Mouse (Mus musculus): Measurements from ENCODE around the gene Rhox3f. TPM values are rescaled to one million over a fixed set of nuclear protein-coding genes. Genes with fewer than 3 reads are reported as not detected.
"Not testable (repeated sequence)": the region's sequence is repeated elsewhere in the genome, so short reads cannot be mapped to it uniquely, and the experiment has no call there.

Gene Rhox3f
- not detected in 2 replicates for polyA plus RNA-seq (2015; fragmentation: Nextera tagmentation; extraction: Ambion mirVana)

DNA sequence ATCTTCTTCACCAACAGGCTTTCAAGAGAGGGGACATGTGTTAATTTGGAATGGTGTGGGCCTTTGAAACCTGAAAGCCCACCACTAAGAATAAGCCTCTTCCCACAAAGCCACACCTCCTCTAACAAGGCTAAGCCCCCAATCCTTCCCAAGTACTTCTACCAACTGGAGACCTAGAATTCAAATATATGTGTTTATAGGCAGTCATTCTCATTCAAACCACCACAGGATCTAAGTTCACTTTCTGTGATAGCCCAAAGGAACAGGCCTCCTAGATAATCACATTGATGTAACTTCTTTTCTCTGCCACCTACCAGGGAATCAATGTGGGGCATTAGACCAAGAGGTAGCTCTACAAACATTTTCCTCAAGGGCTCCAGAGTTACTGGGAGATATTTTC, at the start of gene Rhox3f:
Rhox3f (plus strand) TSS at position 301 of the 400 bp plus-strand sequence.
- H3K27ac ChIP-seq (ENCODE audit: low read length); H3K4me1 ChIP-seq (ENCODE audit: insufficient read depth, low read depth, low read length); H3K27me3 ChIP-seq (replicated peaks; ENCODE audit: insufficient read depth, low read length); DNase-seq (ENCODE audit: low spot score); H3K4me2 ChIP-seq (replicated peaks; ENCODE audit: low read depth, low read length); H3K4me3 ChIP-seq (ENCODE audit: low read depth, low read length); H3K9me3 ChIP-seq (ENCODE audit: low read length); H3K36me3 ChIP-seq (ENCODE audit: insufficient read depth, low read length); ATAC-seq; H3K9ac ChIP-seq (replicated peaks; ENCODE audit: low read depth): not testable (repeated sequence)

DNA sequence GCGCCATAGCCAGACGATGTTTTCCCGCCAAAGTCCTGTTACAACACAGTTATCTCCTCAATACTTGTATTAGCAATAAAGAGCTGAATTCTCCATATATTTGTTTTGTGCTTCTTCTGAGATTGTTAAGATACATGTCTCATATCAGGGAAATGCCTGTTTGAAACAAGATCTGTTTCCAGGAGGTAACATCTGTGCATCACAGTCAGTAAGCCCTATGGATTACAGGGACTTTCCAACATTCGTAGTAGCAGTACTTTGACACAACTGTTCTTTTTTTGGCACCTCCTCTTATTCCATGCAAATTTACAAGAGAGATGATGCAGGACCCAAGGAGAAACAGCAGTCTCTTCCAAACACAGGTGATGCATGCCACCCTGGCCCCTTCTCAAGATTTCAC, 39.1 kb upstream of the Rhox3f start, which contains the start of gene Rhox3e:
Rhox3e (plus strand) TSS at position 301 of the 400 bp plus-strand sequence.
- not testable (repeated sequence) for H3K9ac ChIP-seq (replicated peaks; ENCODE audit: low read depth)

GRCm38 (mm10) chrX:37557112-37557511, 23.7 kb upstream of the Rhox3f start, which contains the start of gene Rhox4e:
Gene Rhox4e, plus strand, starts transcription at chrX:37557412.
- H3K36me3 ChIP-seq (ENCODE audit: insufficient read depth, low read length); H3K4me2 ChIP-seq (replicated peaks; ENCODE audit: low read depth, low read length); H3K9me3 ChIP-seq (ENCODE audit: low read length); ATAC-seq; H3K4me3 ChIP-seq (ENCODE audit: low read depth, low read length); DNase-seq (ENCODE audit: low spot score); H3K4me1 ChIP-seq (ENCODE audit: insufficient read depth, low read depth, low read length); H3K9ac ChIP-seq (replicated peaks; ENCODE audit: low read depth); H3K27me3 ChIP-seq (replicated peaks; ENCODE audit: insufficient read depth, low read length); H3K27ac ChIP-seq (ENCODE audit: low read length): not testable (repeated sequence)
- 100% methylated on average over 5 of the region's 18 CpGs for WGBS

More for the DNA sequence above, 39.1 kb upstream of the Rhox3f start, which contains the start of gene Rhox3e:
- not testable (repeated sequence) for H3K27me3 ChIP-seq (replicated peaks; ENCODE audit: insufficient read depth, low read length); H3K4me2 ChIP-seq (replicated peaks; ENCODE audit: low read depth, low read length); H3K27ac ChIP-seq (ENCODE audit: low read length); H3K4me3 ChIP-seq (ENCODE audit: low read depth, low read length); H3K9me3 ChIP-seq (ENCODE audit: low read length); H3K4me1 ChIP-seq (ENCODE audit: insufficient read depth, low read depth, low read length); ATAC-seq; DNase-seq (ENCODE audit: low spot score); H3K36me3 ChIP-seq (ENCODE audit: insufficient read depth, low read length)
- no CpG with 5 or more reads among the region's 4 CpGs for WGBS

DNA sequence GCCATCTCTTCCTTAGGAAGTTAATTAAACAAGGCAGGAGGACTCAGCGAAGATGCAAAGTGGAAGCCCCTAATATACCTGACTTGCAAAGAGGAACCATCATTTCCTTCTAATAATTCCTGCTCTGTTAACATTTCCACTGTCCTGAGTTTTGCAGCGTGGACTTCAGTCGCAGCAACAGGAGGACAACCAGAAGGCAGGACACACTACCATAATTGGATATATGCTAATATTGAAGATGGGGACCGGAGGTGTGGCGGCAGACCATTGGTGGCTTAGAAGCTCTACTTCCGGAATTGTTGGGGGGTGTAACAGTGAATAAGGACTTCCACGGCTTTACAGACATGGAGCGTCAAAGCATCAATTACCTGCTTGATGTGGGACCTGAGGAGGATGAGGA, 9.7 kb upstream of the Rhox3f start, which contains the start of gene Rhox2f:
Rhox2f (plus strand) TSS at position 301 of the 400 bp plus-strand sequence.
- ATAC-seq; H3K4me3 ChIP-seq (ENCODE audit: low read depth, low read length); DNase-seq (ENCODE audit: low spot score); H3K4me2 ChIP-seq (replicated peaks; ENCODE audit: low read depth, low read length); H3K9me3 ChIP-seq (ENCODE audit: low read length); H3K27ac ChIP-seq (ENCODE audit: low read length); H3K27me3 ChIP-seq (replicated peaks; ENCODE audit: insufficient read depth, low read length); H3K9ac ChIP-seq (replicated peaks; ENCODE audit: low read depth); H3K36me3 ChIP-seq (ENCODE audit: insufficient read depth, low read length); H3K4me1 ChIP-seq (ENCODE audit: insufficient read depth, low read depth, low read length): not testable (repeated sequence)
- WGBS = 91% methylated on average over 6 of the region's 8 CpGs

DNA sequence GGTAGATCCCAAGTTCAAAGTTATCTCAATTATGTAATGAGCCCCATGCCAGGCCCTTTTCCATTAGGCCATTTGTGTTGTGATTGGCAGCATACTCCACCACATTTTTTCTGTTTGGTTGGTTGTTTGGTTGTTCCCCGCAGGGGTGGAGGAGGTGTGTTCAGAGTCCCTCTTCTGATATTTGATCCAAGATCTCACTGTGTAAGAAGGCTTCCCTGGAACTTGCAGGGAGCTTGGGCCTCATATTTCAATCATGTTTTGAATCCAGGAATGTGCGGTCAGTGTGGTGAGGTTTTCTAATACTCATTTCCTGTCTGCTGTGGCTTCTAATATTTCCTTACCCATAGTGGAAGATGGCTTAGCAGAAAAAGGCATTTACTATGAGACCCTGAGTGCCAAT, 8.2 kb upstream of the Rhox3f start:
- H3K4me3 ChIP-seq (ENCODE audit: low read depth, low read length); H3K4me2 ChIP-seq (replicated peaks; ENCODE audit: low read depth, low read length); H3K9me3 ChIP-seq (ENCODE audit: low read length); H3K4me1 ChIP-seq (ENCODE audit: insufficient read depth, low read depth, low read length); H3K27ac ChIP-seq (ENCODE audit: low read length); ATAC-seq; H3K27me3 ChIP-seq (replicated peaks; ENCODE audit: insufficient read depth, low read length); DNase-seq (ENCODE audit: low spot score); H3K36me3 ChIP-seq (ENCODE audit: insufficient read depth, low read length); H3K9ac ChIP-seq (replicated peaks; ENCODE audit: low read depth): not testable (repeated sequence)
- WGBS = 47% methylated on average over 2 of the region's 2 CpGs

- ATAC-seq; H3K9me3 ChIP-seq (ENCODE audit: low read length); H3K27me3 ChIP-seq (replicated peaks; ENCODE audit: insufficient read depth, low read length); H3K27ac ChIP-seq (ENCODE audit: low read length); H3K4me3 ChIP-seq (ENCODE audit: low read depth, low read length); H3K9ac ChIP-seq (replicated peaks; ENCODE audit: low read depth); DNase-seq (ENCODE audit: low spot score); H3K4me1 ChIP-seq (ENCODE audit: insufficient read depth, low read depth, low read length); H3K36me3 ChIP-seq (ENCODE audit: insufficient read depth, low read length); H3K4me2 ChIP-seq (replicated peaks; ENCODE audit: low read depth, low read length): not testable (repeated sequence)
- WGBS = 86% methylated on average over 7 of the region's 19 CpGs
These were observed 26.8 kb downstream of the Rhox3f start, which contains the start of gene Rhox4f for GRCm38 (mm10) chrX:37607604-37608003. Gene Rhox4f, minus strand, starts transcription at chrX:37607704.

- not testable (repeated sequence) for H3K4me1 ChIP-seq (ENCODE audit: insufficient read depth, low read depth, low read length); H3K9me3 ChIP-seq (ENCODE audit: low read length); H3K4me2 ChIP-seq (replicated peaks; ENCODE audit: low read depth, low read length); DNase-seq (ENCODE audit: low spot score); ATAC-seq; H3K4me3 ChIP-seq (ENCODE audit: low read depth, low read length); H3K36me3 ChIP-seq (ENCODE audit: insufficient read depth, low read length); H3K27ac ChIP-seq (ENCODE audit: low read length); H3K9ac ChIP-seq (replicated peaks; ENCODE audit: low read depth); H3K27me3 ChIP-seq (replicated peaks; ENCODE audit: insufficient read depth, low read length)
- 96% methylated on average over 2 of the region's 2 CpGs for WGBS
These were observed 47.7 kb downstream of the Rhox3f start, which contains the start of gene Rhox3g for GRCm38 (mm10) chrX:37628512-37628911. Gene Rhox3g, minus strand, starts transcription at chrX:37628612.

Other genes starting within 250 kb of the Rhox3f start
- not detected in 2 replicates for gene Rhox3a2, start 201.0 kb upstream of the Rhox3f start, polyA plus RNA-seq (2015; fragmentation: Nextera tagmentation; extraction: Ambion mirVana)
- not detected in 2 replicates for gene Rhox4a2, start 190.1 kb upstream of the Rhox3f start, polyA plus RNA-seq (2015; fragmentation: Nextera tagmentation; extraction: Ambion mirVana)
- not detected in 2 replicates for gene Rhox2b, start 168.9 kb upstream of the Rhox3f start, polyA plus RNA-seq (2015; fragmentation: Nextera tagmentation; extraction: Ambion mirVana)
- gene Rhox4b, start 148.5 kb upstream of the Rhox3f start, polyA plus RNA-seq (2015; fragmentation: Nextera tagmentation; extraction: Ambion mirVana) = not detected in 2 replicates
- not detected in 2 replicates for gene Rhox2c, start 127.3 kb upstream of the Rhox3f start, polyA plus RNA-seq (2015; fragmentation: Nextera tagmentation; extraction: Ambion mirVana)
- not detected in 2 replicates for gene Rhox3c, start 122.4 kb upstream of the Rhox3f start, polyA plus RNA-seq (2015; fragmentation: Nextera tagmentation; extraction: Ambion mirVana)
- gene Rhox4c, start 100.7 kb upstream of the Rhox3f start, polyA plus RNA-seq (2015; fragmentation: Nextera tagmentation; extraction: Ambion mirVana) = not detected in 2 replicates
- gene Rhox2d, start 87.6 kb upstream of the Rhox3f start, polyA plus RNA-seq (2015; fragmentation: Nextera tagmentation; extraction: Ambion mirVana) = not detected in 2 replicates
- not detected in 2 replicates for gene Rhox4d, start 66.6 kb upstream of the Rhox3f start, polyA plus RNA-seq (2015; fragmentation: Nextera tagmentation; extraction: Ambion mirVana)
- gene Rhox2e, start 50.5 kb upstream of the Rhox3f start, polyA plus RNA-seq (2015; fragmentation: Nextera tagmentation; extraction: Ambion mirVana) = not detected in 2 replicates
- gene Rhox3e, start 39.0 kb upstream of the Rhox3f start, polyA plus RNA-seq (2015; fragmentation: Nextera tagmentation; extraction: Ambion mirVana) = not detected in 2 replicates
- not detected in 2 replicates for gene Rhox4e, start 23.6 kb upstream of the Rhox3f start, polyA plus RNA-seq (2015; fragmentation: Nextera tagmentation; extraction: Ambion mirVana)
- gene Rhox2f, start 9.6 kb upstream of the Rhox3f start, polyA plus RNA-seq (2015; fragmentation: Nextera tagmentation; extraction: Ambion mirVana) = not detected in 2 replicates
- gene Rhox4f, start 26.7 kb downstream of the Rhox3f start, polyA plus RNA-seq (2015; fragmentation: Nextera tagmentation; extraction: Ambion mirVana) = not detected in 2 replicates
- not detected in 2 replicates for gene Rhox3g, start 47.6 kb downstream of the Rhox3f start, polyA plus RNA-seq (2015; fragmentation: Nextera tagmentation; extraction: Ambion mirVana)
- gene Rhox2g, start 62.5 kb downstream of the Rhox3f start, polyA plus RNA-seq (2015; fragmentation: Nextera tagmentation; extraction: Ambion mirVana) = not detected in 2 replicates
- not detected in 2 replicates for gene Rhox4g, start 70.3 kb downstream of the Rhox3f start, polyA plus RNA-seq (2015; fragmentation: Nextera tagmentation; extraction: Ambion mirVana)
- not detected in 2 replicates for gene Rhox3h, start 87.8 kb downstream of the Rhox3f start, polyA plus RNA-seq (2015; fragmentation: Nextera tagmentation; extraction: Ambion mirVana)
- not detected in 2 replicates for gene Rhox2h, start 92.3 kb downstream of the Rhox3f start, polyA plus RNA-seq (2015; fragmentation: Nextera tagmentation; extraction: Ambion mirVana)
- 1.1 and 1.5 TPM in 2 replicates for gene Rhox5, start 223.8 kb downstream of the Rhox3f start, polyA plus RNA-seq (2015; fragmentation: Nextera tagmentation; extraction: Ambion mirVana)
- not detected in 2 replicates for gene Rhox6, start 245.9 kb downstream of the Rhox3f start, polyA plus RNA-seq (2015; fragmentation: Nextera tagmentation; extraction: Ambion mirVana)

Measured in lung, postnatal 0 days (tissue).